Mouse (Mus musculus): Measurements from ENCODE around the gene Zfp637. TPM values are rescaled to one million over a fixed set of nuclear protein-coding genes. Genes with fewer than 3 reads are reported as not detected.
A peak's percentile ranks its signal among the peaks of the same experiment; 100 is the strongest.
"Not testable (repeated sequence)": the region's sequence is repeated elsewhere in the genome, so short reads cannot be mapped to it uniquely, and the experiment has no call there.

Gene Zfp637
- total RNA-seq (2021), result 10 to 100 TPM; 33.5 to 35.4 TPM
- long read RNA-seq, experiment 1, transcript Zfp637-210 (3 exons, 1,098 nt), result major isoform, 16 of 25 reads
- long read RNA-seq, experiment 1, partial matches to known transcripts, result 1 of 25 reads
- long read RNA-seq, experiment 1, other reads (novel, unspliced or antisense), result 2 of 25 reads
- long read RNA-seq, experiment 2, transcript Zfp637-210 (3 exons, 1,098 nt), result major isoform, 10 of 15 reads
- long read RNA-seq, experiment 2, partial matches to known transcripts, result 1 of 15 reads
- long read RNA-seq, experiment 2, other reads (novel, unspliced or antisense), result 0 of 15 reads

GRCm38 (mm10) chr6:117840686-117841510 is at the start of gene Zfp637:
Gene Zfp637 (plus strand): TSS chr6:117841180.
- DNase-seq, result peak; percentile 93 to 95

GRCm38 (mm10) chr6:117795251-117795650 is 45.7 kb upstream of the Zfp637 start:
- no peak for DNase-seq

GRCm38 (mm10) chr6:117800824-117801223 is 40.2 kb upstream of the Zfp637 start:
- DNase-seq, result no peak

GRCm38 (mm10) chr6:117801801-117802200 is 39.2 kb upstream of the Zfp637 start:
- DNase-seq, result no peak

- DNase-seq, result peak; percentile 27 to 44
These were observed 33.2 kb upstream of the Zfp637 start for GRCm38 (mm10) chr6:117807756-117808155.

- no peak for DNase-seq
These were observed 31.2 kb upstream of the Zfp637 start for GRCm38 (mm10) chr6:117809816-117810215.

- no peak for DNase-seq
These were observed 30.3 kb upstream of the Zfp637 start for GRCm38 (mm10) chr6:117810717-117811116.

- no peak for DNase-seq
These were observed 29.7 kb upstream of the Zfp637 start for GRCm38 (mm10) chr6:117811256-117811655.

GRCm38 (mm10) chr6:117814681-117815080 is 26.3 kb upstream of the Zfp637 start:
- no peak for DNase-seq

GRCm38 (mm10) chr6:117817108-117817541 is 23.9 kb upstream of the Zfp637 start:
- no peak for DNase-seq

- no peak for DNase-seq
These were observed 20.7 kb upstream of the Zfp637 start for GRCm38 (mm10) chr6:117820327-117820726.

- peak; percentile 68 to 90 for DNase-seq
These were observed 15.6 kb upstream of the Zfp637 start for GRCm38 (mm10) chr6:117825369-117825768.

- DNase-seq, result peak; percentile 43 to 81
These were observed 12.7 kb upstream of the Zfp637 start for GRCm38 (mm10) chr6:117828273-117828672.

- no peak for DNase-seq
These were observed 553 bp downstream of the Zfp637 start for GRCm38 (mm10) chr6:117841511-117841955.

- DNase-seq, result no peak
These were observed 3.6 kb downstream of the Zfp637 start for GRCm38 (mm10) chr6:117844597-117844996.

- not testable (repeated sequence) for DNase-seq
These were observed 5.7 kb downstream of the Zfp637 start for GRCm38 (mm10) chr6:117846671-117847070.

GRCm38 (mm10) chr6:117847772-117848171 is 6.8 kb downstream of the Zfp637 start:
- DNase-seq, result no peak

GRCm38 (mm10) chr6:117848577-117848976 is 7.6 kb downstream of the Zfp637 start:
- DNase-seq, result no peak

GRCm38 (mm10) chr6:117851747-117852146 is 10.8 kb downstream of the Zfp637 start:
- no peak for DNase-seq

GRCm38 (mm10) chr6:117857990-117858389 is 17.0 kb downstream of the Zfp637 start:
- no peak for DNase-seq

- no peak for DNase-seq
These were observed 20.9 kb downstream of the Zfp637 start, which contains the start of gene Zfp239 for GRCm38 (mm10) chr6:117861848-117862247. Gene Zfp239 (plus strand): TSS chr6:117862100.

- no peak for DNase-seq
These were observed 21.5 kb downstream of the Zfp637 start for GRCm38 (mm10) chr6:117862465-117862864.

Data from heart, adult 18-20 months (tissue).